Mouse (Mus musculus): ENCODE data around the gene Fam161b. TPM values are rescaled to one million over a fixed set of nuclear protein-coding genes. Genes with fewer than 3 reads are reported as not detected.

Gene Fam161b
- total and polyA plus RNA-seq, 3 experiments, result 4.1 to 13.2 (median 9.8) TPM

- no peaks in the 10 kb centered on the region for H3K79me2 ChIP-seq (replicated peaks; ENCODE audit: control insufficient read depth, insufficient read depth, low read length)
- H3K36me3 ChIP-seq (ENCODE audit: control insufficient read depth, insufficient read depth, low read length), result peaks cover 2% of the 10 kb centered on the region; the same call in 1 of the 2 replicates
- H3K4me1 ChIP-seq (ENCODE audit: control insufficient read depth, insufficient read depth, low read length), result no peaks in the 10 kb centered on the region; the same call in 1 of the 2 replicates
- intact Hi-C loops (cut with DNase I), result no loop called here
- no peaks in the 10 kb centered on the region for H3K27me3 ChIP-seq (ENCODE audit: control insufficient read depth, insufficient read depth, low read length)
- TF ChIP-seq EP300 (IDR thresholded peaks at IDR 0.05; ENCODE audit: insufficient read depth, low read depth, low read length) (no peak), CTCF (IDR thresholded peaks at IDR 0.05) (no peak), POLR2A (IDR thresholded peaks at IDR 0.05; ENCODE audit: insufficient read depth, low read depth, low read length) (no peak)
- WGBS, result 89% methylated on average over 6 of the region's 6 CpGs
- H3K27ac ChIP-seq, result no peak overlapping the region
- H3K4me3 ChIP-seq, result no peak overlapping the region
- no peak for DNase-seq
- no peak overlapping the region for H3K9ac ChIP-seq (ENCODE audit: low read depth, low read length)
Measured at GRCm38 (mm10) chr12:84404541-84404940, 42.9 kb upstream of the Fam161b start.

GRCm38 (mm10) chr12:84402923-84403322 is 41.3 kb upstream of the Fam161b start:
- intact Hi-C loops (cut with DNase I), result no loop called here
- no peak overlapping the region for H3K4me3 ChIP-seq
- DNase-seq, result no peak
- H3K4me1 ChIP-seq (ENCODE audit: control insufficient read depth, insufficient read depth, low read length), result no peaks in the 10 kb centered on the region
- no peaks in the 10 kb centered on the region for H3K27me3 ChIP-seq (ENCODE audit: control insufficient read depth, insufficient read depth, low read length)
- peaks cover 2% of the 10 kb centered on the region; the same call in 1 of the 2 replicates for H3K36me3 ChIP-seq (ENCODE audit: control insufficient read depth, insufficient read depth, low read length)
- no peak overlapping the region for H3K9ac ChIP-seq (ENCODE audit: low read depth, low read length)
- 71% methylated on average over 9 of the region's 9 CpGs for WGBS
- no peak overlapping the region for H3K27ac ChIP-seq
- TF ChIP-seq CTCF (IDR thresholded peaks at IDR 0.05), result no peak
- no peak for TF ChIP-seq EP300 (IDR thresholded peaks at IDR 0.05; ENCODE audit: insufficient read depth, low read depth, low read length)
- no peak for TF ChIP-seq POLR2A (IDR thresholded peaks at IDR 0.05; ENCODE audit: insufficient read depth, low read depth, low read length)
- H3K79me2 ChIP-seq (replicated peaks; ENCODE audit: control insufficient read depth, insufficient read depth, low read length), result no peaks in the 10 kb centered on the region

GRCm38 (mm10) chr12:84400653-84401052 is 39.0 kb upstream of the Fam161b start:
- no peak for TF ChIP-seq POLR2A (IDR thresholded peaks at IDR 0.05; ENCODE audit: insufficient read depth, low read depth, low read length)
- no peak for TF ChIP-seq EP300 (IDR thresholded peaks at IDR 0.05; ENCODE audit: insufficient read depth, low read depth, low read length)
- TF ChIP-seq CTCF (IDR thresholded peaks at IDR 0.05), result no peak
- intact Hi-C loops (cut with DNase I), result no loop called here

GRCm38 (mm10) chr12:84400068-84400467 is 38.4 kb upstream of the Fam161b start:
- Histone ChIP-seq H3K4me3 (no peak overlapping the region), H3K4me1 (ENCODE audit: control insufficient read depth, insufficient read depth, low read length) (no peaks in the 10 kb centered on the region), H3K27me3 (ENCODE audit: control insufficient read depth, insufficient read depth, low read length) (no peaks in the 10 kb centered on the region), H3K79me2 (replicated peaks; ENCODE audit: control insufficient read depth, insufficient read depth, low read length) (no peaks in the 10 kb centered on the region), H3K27ac (no peak overlapping the region), H3K9ac (ENCODE audit: low read depth, low read length) (no peak overlapping the region), H3K36me3 (ENCODE audit: control insufficient read depth, insufficient read depth, low read length) (no peaks in the 10 kb centered on the region)
- TF ChIP-seq POLR2A (IDR thresholded peaks at IDR 0.05; ENCODE audit: insufficient read depth, low read depth, low read length) (no peak), EP300 (IDR thresholded peaks at IDR 0.05; ENCODE audit: insufficient read depth, low read depth, low read length) (no peak), CTCF (IDR thresholded peaks at IDR 0.05) (no peak)
- intact Hi-C loops (cut with DNase I), result no loop called here
- DNase-seq, result no peak
- WGBS, result 58% methylated on average over 3 of the region's 3 CpGs

More at GRCm38 (mm10) chr12:84400653-84401052, 39.0 kb upstream of the Fam161b start:
- Histone ChIP-seq H3K9ac (ENCODE audit: low read depth, low read length) (no peak overlapping the region), H3K4me3 (no peak overlapping the region), H3K36me3 (ENCODE audit: control insufficient read depth, insufficient read depth, low read length) (no peaks in the 10 kb centered on the region), H3K27ac (no peak overlapping the region), H3K4me1 (ENCODE audit: control insufficient read depth, insufficient read depth, low read length) (no peaks in the 10 kb centered on the region), H3K27me3 (ENCODE audit: control insufficient read depth, insufficient read depth, low read length) (no peaks in the 10 kb centered on the region), H3K79me2 (replicated peaks; ENCODE audit: control insufficient read depth, insufficient read depth, low read length) (no peaks in the 10 kb centered on the region)
- WGBS, result 63% methylated on average over 3 of the region's 3 CpGs
- no peak for DNase-seq

GRCm38 (mm10) chr12:84399663-84400062 is 38.0 kb upstream of the Fam161b start:
- H3K79me2 ChIP-seq (replicated peaks; ENCODE audit: control insufficient read depth, insufficient read depth, low read length), result no peaks in the 10 kb centered on the region
- H3K9ac ChIP-seq (ENCODE audit: low read depth, low read length), result no peak overlapping the region
- no peaks in the 10 kb centered on the region for H3K4me1 ChIP-seq (ENCODE audit: control insufficient read depth, insufficient read depth, low read length)
- TF ChIP-seq CTCF (IDR thresholded peaks at IDR 0.05) (no peak), EP300 (IDR thresholded peaks at IDR 0.05; ENCODE audit: insufficient read depth, low read depth, low read length) (no peak), POLR2A (IDR thresholded peaks at IDR 0.05; ENCODE audit: insufficient read depth, low read depth, low read length) (no peak)
- H3K27me3 ChIP-seq (ENCODE audit: control insufficient read depth, insufficient read depth, low read length), result no peaks in the 10 kb centered on the region
- H3K4me3 ChIP-seq, result no peak overlapping the region
- H3K36me3 ChIP-seq (ENCODE audit: control insufficient read depth, insufficient read depth, low read length), result no peaks in the 10 kb centered on the region
- H3K27ac ChIP-seq, result no peak overlapping the region
- intact Hi-C loops (cut with DNase I), result no loop called here
- WGBS, result 67% methylated on average over 9 of the region's 9 CpGs
- DNase-seq, result no peak

GRCm38 (mm10) chr12:84399135-84399534 is 37.5 kb upstream of the Fam161b start:
- no peak overlapping the region for H3K27ac ChIP-seq
- H3K4me3 ChIP-seq, result no peak overlapping the region
- no peak for TF ChIP-seq EP300 (IDR thresholded peaks at IDR 0.05; ENCODE audit: insufficient read depth, low read depth, low read length)
- TF ChIP-seq POLR2A (IDR thresholded peaks at IDR 0.05; ENCODE audit: insufficient read depth, low read depth, low read length), result no peak
- no peak for TF ChIP-seq CTCF (IDR thresholded peaks at IDR 0.05)
- no peak overlapping the region for H3K9ac ChIP-seq (ENCODE audit: low read depth, low read length)
- no peaks in the 10 kb centered on the region for H3K36me3 ChIP-seq (ENCODE audit: control insufficient read depth, insufficient read depth, low read length)
- H3K27me3 ChIP-seq (ENCODE audit: control insufficient read depth, insufficient read depth, low read length), result no peaks in the 10 kb centered on the region
- H3K79me2 ChIP-seq (replicated peaks; ENCODE audit: control insufficient read depth, insufficient read depth, low read length), result no peaks in the 10 kb centered on the region
- no peak for DNase-seq
- H3K4me1 ChIP-seq (ENCODE audit: control insufficient read depth, insufficient read depth, low read length), result no peaks in the 10 kb centered on the region
- intact Hi-C loops (cut with DNase I), result no loop called here
- 87% methylated on average over 9 of the region's 9 CpGs for WGBS
